Mouse (Mus musculus) ZHBTc4 (cell line): ENCODE results near the gene Sec22b.

ENCODE experiments used
- DNase-seq: peaks from one replicate; pipeline ENCODE4 v3.0.0-alpha.2; 2011; ENCODE audit warnings: low read depth, low spot score

Gene Sec22b

DNA sequence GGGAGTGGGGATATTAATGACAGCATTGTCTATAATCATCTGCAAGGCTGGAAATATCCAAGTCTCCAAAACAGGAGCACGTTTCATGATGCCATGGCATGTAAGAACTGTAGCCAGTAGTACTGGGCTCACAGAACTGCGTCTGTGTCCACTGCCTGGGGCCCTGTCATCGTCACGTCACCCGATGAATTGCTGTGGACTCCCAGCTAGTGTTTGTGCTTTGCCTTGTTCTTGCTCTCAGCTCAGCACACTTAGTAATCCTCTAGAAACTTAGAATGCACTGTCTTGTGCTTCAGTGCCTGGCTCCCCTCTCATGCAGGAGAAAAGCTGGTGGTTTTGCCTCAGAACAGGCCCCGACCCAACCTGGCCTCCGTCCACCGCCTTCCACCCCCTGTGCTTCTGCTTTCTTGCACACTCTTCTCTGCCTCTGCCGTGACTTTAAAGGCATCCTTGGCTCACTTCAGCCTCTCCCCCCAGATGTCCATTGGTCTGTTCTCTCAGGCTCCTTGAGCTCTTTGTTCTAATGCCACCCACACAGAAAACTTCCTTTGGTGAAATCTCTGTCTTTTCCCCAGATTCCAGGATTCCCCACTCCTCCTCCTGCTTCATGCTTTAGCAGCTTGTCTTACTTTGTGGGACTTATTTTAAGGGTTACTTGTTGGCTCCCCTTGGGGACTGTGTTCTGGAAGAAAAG lies 39.7 kb downstream of the Sec22b start:
- no peak for DNase-seq

DNA sequence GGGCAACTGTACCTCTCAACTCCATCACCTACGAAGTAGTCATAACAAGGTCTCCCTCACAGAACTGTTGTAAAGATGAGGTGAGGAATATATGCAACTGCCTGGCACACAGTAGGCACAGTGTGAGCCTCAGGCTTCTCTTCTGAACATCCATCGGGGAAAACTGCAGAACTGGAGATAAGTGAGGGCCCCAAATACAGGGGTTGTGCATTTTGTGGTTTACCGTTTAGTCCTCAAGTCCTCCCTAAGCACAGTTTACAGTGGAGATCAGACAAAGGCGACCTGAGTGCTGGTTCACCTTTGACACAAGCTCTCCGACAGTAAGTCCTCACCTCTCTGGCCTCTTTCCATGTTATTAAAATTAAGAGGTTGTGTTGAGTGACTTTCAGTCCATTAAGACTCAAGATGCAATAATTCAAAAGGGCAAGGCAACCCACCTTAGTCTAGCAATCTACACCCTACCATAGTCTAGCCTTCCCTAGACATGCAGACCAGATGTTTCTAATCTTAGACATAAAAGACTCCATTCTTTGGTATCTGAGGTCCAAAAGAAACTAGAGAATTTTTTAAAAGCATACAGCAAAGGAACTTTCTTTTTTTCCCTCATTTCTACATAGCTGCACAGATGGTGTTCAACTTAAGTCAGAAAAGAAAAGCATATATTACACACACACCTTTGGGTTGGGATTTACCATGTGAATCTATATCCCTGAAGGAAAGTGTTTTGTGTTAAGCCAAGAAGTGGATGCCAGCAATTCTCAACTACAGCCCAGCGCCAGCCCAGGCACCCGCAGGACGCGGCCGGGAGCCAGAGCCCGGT lies 40.7 kb downstream of the Sec22b start:
- no peak for DNase-seq

DNA sequence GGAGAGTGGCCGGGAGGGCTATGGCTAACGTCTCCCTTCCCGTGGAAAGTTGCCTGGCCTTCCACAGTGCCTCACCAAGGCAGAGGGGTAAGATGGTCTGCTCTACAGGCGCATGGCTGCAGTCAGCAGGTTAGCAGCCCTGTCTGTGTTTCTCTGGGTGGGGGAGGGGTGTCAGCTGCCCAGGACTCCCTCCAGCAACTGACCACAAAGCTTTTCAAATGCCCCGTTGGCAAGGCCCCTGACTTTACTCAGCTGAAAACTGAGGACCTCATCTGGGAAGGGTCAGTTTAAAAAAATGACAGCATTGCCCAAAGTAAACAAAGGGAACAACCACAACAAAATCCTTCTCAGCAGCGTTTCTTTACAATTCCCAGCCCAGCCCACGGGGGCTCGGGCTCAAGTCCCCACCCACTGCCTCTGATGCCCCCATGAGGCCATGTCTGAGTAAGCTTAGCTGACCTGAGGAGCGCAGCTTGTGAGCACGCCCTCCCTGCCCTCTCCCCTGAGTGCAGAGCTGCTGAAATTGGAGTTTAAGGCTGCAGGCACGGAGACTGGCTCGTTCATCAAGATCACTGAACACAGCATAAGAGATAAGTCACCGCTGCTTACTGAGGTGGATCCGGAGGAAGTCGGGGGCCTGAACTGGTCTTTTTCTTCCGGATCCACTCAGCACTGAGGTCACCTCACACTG lies 41.4 kb downstream of the Sec22b start:
- DNase-seq, result peak; percentile 62

DNA sequence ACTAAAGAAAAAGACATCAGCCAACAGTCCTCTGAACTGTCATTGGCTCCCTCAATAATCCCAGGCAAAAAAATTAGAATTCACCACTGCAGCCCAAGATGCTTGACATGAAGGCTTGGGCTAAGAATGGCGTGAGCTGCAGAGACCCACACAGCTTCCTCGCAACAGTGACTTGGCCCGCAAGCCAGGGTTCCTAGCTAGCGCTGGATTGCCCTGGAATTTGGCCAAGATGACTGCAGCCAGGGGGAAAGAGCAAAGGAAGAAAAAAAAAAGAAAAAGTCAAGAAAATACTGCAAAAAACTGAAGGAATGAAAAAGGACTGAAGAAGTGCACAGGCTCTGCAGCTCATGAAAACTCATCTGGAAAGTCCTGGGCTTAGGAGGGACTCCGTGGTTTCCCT lies 43.5 kb downstream of the Sec22b start:
- DNase-seq, result no peak

DNA sequence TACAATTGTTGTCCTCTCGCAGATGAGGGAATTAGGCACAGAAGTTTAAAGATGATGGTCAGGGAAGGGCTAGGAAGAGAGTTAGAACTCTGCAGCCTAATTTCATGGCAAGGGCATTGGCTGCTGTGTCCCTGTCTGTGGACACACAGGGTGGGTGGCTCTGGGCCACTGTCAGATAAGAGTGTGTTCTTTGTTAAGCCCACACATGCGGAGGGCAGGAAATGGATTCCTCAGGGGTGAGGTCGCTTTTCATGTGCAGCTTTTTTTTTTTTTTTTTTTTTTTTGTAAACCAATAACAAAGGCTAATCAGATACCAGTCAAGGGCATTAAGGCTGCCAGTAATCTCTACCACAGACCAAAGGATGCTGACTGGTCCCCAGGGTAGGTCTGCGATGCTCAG lies 45.4 kb downstream of the Sec22b start:
- DNase-seq, result peak; percentile 20

DNA sequence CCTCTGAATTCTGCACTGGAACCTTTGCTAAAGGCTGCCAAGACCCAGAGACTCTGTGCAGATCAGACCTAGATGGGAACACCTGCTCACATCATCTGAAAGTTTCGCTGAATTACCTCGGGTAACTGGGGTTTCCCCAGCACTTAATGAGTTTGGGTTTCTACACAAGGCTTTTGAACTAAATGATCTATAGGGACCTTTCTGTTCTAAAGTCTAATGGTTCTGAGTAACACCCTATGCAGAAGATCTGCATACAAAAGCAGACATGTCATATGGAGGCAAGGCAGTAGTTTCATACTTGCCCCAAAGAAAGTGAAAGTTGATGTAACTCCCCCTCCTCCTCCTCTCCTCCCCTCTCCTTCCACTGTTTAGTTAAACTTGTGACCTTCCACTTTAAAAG lies 47.5 kb downstream of the Sec22b start:
- no peak for DNase-seq

DNA sequence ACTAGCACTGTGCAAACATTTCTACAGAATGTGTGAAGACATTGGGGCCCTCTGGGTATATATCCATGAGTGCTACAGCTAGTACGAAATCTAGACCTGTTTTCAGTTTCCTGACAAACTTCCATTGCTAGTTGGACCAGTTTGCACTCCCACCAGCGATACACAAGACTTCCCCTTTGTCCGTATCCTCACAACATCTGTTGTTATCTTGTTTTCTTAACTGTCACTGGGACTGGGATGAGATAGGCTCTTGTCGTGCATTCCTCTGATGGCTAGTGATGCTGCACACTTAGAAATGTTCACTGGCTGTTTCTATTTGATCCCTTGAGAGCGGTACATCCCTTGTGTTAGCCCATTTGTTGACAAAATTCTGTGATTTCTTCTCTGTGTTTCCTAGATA lies 49.0 kb downstream of the Sec22b start:
- DNase-seq, result no peak

DNA sequence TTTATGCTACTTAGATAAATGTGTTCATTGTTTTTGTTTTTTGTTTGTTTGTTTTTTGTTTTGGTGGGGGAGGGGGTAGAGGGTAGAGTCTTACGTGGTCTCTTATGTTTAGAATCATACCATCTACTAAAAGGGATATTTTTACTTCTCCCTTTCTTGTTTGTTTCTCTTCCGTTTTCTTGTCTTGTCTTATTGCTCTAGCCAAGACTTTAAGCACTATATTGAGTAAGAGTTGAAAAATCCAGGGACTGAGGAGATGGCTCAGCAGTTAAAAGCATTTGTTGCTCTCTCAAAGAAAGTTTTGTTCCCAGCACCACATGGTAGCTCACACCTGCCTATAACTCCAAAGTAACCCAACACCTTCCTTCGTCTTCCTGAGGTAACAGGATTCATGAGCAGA lies 50.1 kb downstream of the Sec22b start:
- DNase-seq, result no peak

DNA sequence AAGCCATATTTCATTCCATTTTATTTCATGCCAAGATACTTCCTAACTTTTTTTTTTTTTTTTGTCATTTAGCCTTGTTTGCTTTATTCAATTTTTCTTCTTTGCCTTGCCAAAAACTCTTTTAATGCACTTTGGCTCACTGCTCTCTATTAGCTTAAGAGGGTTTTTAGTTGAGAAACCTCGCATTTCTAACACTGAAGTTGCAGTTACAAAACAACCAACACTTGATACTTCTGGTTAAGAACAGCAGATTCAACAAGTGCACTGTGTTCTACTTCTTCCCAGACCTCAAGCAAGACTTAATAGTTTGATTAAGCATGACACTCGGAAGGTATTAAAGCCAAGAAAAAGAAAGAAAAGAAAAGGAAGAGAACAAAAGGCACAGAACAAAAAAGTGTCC lies 52.2 kb downstream of the Sec22b start:
- no peak for DNase-seq

DNA sequence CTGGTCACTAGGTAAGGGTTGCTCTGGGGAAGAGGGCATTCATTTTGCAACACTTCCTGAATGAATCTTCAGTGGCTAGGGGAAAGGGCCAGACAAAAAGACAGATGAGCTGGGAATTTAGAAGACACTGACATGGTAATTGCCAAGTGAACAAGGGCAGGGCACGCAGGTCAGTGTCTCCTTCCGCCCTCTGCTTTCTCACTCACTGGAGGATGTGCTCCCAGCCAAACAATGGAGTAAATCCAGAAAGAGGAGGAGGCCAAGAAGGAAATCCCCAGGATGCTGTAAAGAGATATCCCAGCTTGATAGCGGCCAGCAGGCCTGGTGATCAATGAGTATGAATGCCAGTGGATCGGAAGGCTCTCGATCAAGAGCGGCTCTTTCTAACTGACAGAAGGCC lies 55.3 kb downstream of the Sec22b start:
- peak; percentile 44 for DNase-seq

DNA sequence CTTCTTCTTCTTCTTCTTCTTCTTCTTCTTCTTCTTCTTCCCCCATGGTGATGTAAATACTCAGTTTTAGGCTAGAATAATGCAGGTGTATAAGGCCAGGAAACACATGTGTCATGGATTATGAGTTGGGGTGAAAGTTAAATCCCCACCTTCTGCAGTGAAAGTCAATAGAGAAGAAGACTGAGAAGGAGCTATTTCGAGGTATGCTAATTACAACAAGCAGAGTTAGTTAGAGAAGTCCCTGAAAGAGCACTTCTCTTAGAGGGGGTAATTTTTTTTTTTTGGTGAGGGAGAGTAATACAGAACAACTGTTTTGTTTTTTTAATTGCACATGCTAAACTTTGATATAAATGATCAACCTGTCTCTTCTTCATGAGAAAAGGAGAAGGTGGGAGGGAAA lies 55.9 kb downstream of the Sec22b start:
- no peak for DNase-seq

DNA sequence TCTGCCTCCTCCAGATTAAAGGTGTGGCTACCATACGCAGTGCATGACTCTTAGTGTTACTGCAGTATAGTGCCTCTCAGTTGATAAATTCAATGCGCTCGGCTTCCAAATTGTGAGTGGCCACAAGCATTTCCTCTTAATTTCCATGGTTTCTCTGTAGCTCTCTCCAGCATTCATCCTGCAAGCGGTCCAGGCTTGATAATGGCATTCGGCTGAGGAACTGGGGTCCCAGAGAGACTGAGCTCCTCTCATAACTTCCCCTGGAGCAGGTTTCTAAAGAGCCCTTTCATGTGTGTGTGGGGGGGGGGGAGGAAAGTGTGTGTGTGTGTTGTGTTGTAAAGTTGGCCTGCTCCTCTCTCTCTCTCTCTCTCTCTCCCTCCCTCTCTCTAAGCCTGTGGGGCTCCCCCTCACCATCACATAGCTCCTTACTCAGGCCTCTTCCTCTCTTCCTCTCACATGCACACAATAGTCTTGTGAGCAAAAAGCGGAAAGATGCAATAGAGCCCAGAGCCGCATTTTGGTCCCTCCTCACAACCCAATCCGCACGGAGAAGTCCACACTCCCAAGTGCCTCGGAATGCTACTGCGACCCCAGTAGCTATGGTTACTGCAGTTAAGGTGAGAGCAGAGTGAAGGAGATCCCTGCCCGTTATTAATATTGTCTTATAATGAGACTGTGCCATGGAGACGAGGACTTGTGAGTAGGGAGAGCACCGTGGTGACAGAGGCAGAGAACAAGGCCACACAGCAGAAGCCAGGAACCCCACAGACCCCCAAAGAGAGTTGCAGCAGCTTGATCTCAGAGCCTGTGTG lies 60.0 kb downstream of the Sec22b start:
- no peak for DNase-seq

DNA sequence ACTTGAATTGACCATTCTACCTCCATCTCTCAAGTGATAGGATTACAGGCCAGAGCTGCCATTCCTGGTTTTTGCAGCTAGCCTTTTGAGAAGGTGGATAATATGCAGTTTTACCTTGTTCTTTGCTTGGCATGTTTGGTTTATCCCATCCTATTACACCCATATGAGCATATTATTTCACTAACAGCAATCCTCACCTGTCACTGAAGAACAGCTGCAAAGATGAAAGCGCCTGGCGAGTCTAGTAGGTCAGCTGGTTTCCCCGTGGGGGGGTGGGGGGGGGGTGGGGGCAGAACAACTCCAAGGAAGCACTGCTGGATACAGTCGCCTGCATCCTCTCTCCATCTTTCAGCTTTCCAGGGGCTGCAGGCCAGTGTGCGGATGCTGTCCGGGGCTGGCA lies 61.0 kb downstream of the Sec22b start:
- no peak for DNase-seq

DNA sequence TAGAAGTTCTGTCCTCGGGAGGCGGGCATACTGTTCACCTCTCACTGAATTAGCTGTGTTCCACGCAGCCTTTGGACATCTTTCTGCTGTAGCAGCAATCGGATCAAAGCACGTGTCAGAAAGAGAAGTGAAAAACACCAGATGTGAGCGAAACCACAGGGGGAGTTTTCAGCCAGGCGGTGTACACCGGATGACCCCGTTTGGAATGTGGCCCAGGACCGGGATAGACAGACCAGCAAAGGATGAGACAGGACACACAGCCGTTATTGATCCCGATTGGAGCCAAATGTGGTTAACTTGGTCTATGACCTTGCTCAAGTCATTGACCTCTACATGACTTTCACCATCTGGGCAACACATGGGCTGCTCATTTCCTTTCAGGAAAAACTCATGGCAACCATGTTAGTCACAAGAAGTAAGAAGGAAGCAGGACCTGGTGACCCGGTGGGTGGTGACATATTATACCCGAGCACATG lies 63.9 kb downstream of the Sec22b start:
- DNase-seq, result no peak

DNA sequence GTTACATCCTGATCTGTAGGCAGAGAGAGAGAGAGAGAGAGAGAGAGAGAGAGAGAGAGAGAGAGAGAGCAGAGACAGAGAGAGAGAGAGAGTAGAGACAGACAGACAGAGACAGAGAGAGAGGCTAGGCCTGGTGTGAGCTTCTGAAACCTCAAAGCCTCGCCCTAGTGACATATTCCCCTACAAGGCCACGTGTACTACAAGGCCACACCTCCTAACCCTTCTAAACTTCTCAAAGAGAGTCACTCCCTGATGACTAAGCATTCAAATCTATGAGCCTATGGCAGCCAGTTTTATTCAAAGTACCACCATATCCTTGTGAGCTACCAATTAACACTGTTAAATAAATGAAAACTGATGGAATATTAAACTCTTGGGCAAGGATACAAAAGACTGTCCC lies 66.6 kb downstream of the Sec22b start:
- DNase-seq, result no peak

DNA sequence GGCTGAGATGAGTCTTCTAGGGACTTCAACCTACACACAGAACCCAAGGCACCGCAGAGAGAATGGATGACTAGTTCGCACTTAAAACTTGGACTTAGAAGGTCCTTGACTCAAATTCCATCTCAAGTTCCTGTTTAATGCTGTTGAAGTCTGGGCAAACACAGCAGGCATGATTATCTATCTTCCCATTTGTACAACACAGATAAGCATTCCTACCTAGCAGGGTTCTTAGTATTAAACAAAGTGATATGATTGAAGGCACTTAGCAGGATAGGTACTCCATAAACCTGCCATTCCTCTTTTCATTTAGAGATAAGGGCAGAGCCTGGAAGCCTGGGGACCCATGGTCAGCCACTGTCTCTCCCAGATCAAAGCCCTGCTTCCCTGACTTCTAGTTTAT lies 67.2 kb downstream of the Sec22b start:
- no peak for DNase-seq

DNA sequence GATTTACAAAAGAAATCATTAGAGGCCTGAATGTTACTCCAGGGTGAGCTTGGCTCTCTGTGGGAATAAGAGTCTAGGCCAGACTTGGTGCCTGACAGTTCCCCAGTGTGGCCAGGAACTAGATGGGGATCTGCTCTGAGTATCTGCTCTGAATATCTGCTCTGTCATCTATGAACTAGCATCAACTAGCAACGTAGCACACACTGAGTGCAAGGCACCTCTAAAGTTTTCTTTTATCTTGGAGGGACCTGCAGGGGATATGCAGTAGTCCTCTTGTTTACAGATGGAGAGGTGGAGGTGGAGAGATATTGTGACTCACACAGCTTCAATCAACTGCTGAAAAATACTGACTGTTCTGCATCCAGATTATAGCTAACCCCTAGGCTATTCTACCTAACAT lies 68.0 kb downstream of the Sec22b start:
- DNase-seq, result no peak

DNA sequence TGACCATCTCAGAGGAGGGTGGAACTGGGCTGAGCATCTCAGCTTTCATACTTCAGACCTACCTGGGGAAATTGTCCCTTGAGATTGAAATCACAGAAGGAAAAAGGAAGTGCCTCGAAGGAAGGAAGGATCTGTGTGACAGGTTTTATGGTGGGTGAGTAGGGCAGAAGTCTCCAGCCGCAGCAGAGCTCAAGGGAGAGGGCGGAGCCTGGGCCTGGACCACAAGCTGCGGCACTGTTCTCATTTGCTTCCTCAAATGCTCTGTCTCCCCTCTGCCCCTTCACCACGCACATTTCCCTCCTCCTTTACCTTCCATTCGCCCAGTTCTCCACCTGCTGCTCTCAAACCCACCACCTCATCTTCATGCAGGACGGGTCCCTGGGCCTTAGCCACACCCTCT lies 70.1 kb downstream of the Sec22b start:
- DNase-seq, result peak; percentile 19

DNA sequence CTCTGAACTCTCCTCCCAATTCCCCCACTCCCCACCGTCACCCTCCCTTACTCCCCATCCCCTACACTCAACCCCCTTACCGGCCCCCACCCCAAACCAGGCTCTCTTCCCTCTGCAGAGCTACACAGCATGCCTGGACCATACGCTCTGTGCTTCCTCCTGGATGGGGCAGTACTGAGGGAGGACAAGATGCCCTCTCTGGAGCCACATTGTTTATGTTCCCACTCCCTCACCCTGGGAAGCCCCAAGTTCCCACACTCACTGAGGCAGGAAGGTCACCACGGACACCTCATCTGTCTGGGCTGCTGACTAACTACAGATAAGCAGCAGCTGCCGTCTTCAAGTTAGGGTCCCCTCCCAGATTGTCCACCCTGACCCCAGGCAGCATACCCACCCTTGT lies 71.2 kb downstream of the Sec22b start:
- no peak for DNase-seq

DNA sequence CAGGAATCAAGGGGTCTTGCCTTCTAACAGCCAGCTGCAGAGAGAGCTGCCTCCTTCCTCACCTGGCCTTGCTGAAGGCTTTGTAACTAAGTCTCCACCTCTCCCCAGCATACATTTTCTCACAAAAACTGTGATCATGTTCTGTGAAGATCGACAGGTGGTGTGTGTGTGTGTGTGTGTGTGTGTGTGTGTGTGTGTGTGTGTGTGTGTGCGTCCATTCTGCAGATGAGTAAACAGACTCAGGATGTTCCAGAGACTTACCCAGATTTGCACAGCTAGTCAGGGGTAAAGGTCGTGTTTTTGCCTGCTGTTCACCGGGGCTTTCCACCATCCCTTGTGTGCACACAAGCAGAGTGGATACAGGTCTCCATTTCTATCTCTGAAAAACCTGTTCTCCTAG lies 71.7 kb downstream of the Sec22b start:
- DNase-seq, result no peak
